Mouse (Mus musculus): ENCODE measurements around the gene Notch3. TPM values are rescaled to one million over a fixed set of nuclear protein-coding genes. Genes with fewer than 3 reads are reported as not detected.
"Not testable (repeated sequence)": the region's sequence is repeated elsewhere in the genome, so short reads cannot be mapped to it uniquely, and the experiment has no call there.

Gene Notch3
- polyA plus RNA-seq, 1 experiment = 75.6 TPM

- H3K4me3 ChIP-seq (ENCODE audit: low read depth, low read length) = peak overlapping the region; percentile 61
- peaks cover 9% of the 10 kb centered on the region for H3K4me1 ChIP-seq (ENCODE audit: control insufficient read depth, insufficient read depth, low read length)
- no peak overlapping the region for H3K27ac ChIP-seq (ENCODE audit: insufficient read depth, low read length)
- H3K36me3 ChIP-seq (ENCODE audit: control insufficient read depth, insufficient read depth, low read length, poor library complexity, severe bottlenecking) = no peaks in the 10 kb centered on the region
- H3K27me3 ChIP-seq (ENCODE audit: control insufficient read depth, insufficient read depth, low read length, poor library complexity, severe bottlenecking) = no peaks in the 10 kb centered on the region
- TF ChIP-seq EP300 (IDR thresholded peaks at IDR 0.05; ENCODE audit: insufficient read depth, low read depth, low read length) (no peak), POLR2A (IDR thresholded peaks at IDR 0.05; ENCODE audit: insufficient read depth, low read length) (no peak), CTCF (IDR thresholded peaks at IDR 0.05; ENCODE audit: low read depth, low read length) (no peak)
- no peaks in the 10 kb centered on the region for H3K9me3 ChIP-seq (replicated peaks; ENCODE audit: control insufficient read depth, insufficient read depth, low read length, poor library complexity, severe bottlenecking)
- H3K9ac ChIP-seq (ENCODE audit: low read depth, poor library complexity, severe bottlenecking) = peak overlapping the region; percentile 14
Measured at GRCm38 (mm10) chr17:32113255-32113522, 53.5 kb downstream of the Notch3 start.

GRCm38 (mm10) chr17:32112434-32113254, 54.0 kb downstream of the Notch3 start:
- H3K4me3 ChIP-seq (ENCODE audit: low read depth, low read length) = peak overlapping the region; percentile 61; the same call in 1 of the 2 replicates
- no peak overlapping the region for H3K27ac ChIP-seq (ENCODE audit: insufficient read depth, low read length)
- 0 out of 2 replicates have a peak overlapping the region, but pooled peaks have one; percentile 14 for H3K9ac ChIP-seq (ENCODE audit: low read depth, poor library complexity, severe bottlenecking)

DNA sequence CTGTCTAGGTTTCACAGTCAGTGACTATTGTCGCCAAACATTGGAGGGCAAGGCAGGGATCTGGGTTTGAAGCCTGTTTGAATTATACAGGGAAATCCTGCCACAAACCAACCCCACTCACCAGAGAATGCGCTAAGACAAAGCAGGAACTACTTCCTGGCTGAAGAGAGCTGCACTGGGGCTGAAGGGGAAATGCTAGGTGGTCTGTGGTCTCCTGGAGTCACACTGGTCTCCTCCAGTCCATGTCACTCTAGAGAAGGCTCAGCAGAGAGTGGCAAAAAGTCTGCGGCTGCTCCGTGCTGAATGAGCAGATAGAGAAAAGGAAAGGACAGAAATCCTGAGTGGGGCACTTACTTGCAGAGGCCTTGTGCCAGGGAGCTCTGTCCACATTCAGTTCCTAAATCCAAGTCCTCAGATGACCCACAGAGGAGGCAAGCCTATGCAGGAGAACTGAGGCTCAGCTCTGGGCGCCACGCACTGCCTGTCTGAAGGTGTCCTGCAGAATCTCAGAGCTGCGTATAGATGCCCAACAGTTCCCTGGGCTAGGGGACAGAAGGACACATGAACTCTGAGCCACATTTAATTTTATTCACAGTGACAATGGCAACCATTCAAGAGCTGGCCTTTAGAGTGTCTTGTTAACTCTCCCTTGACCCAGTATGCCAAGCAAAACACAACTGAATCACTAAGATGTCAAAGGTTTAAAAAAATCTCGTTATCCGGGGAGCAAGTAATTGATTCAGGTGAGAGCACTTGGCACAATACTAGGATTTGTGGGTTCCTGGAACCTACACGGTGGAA, 55.5 kb downstream of the Notch3 start:
- H3K4me3 ChIP-seq (ENCODE audit: low read depth, low read length) = no peak overlapping the region
- no peaks in the 10 kb centered on the region for H3K36me3 ChIP-seq (ENCODE audit: control insufficient read depth, insufficient read depth, low read length, poor library complexity, severe bottlenecking)
- H3K27ac ChIP-seq (ENCODE audit: insufficient read depth, low read length) = no peak overlapping the region
- no peak overlapping the region for H3K9ac ChIP-seq (ENCODE audit: low read depth, poor library complexity, severe bottlenecking)
- H3K9me3 ChIP-seq (replicated peaks; ENCODE audit: control insufficient read depth, insufficient read depth, low read length, poor library complexity, severe bottlenecking) = no peaks in the 10 kb centered on the region
- no peaks in the 10 kb centered on the region for H3K27me3 ChIP-seq (ENCODE audit: control insufficient read depth, insufficient read depth, low read length, poor library complexity, severe bottlenecking)
- H3K4me1 ChIP-seq (ENCODE audit: control insufficient read depth, insufficient read depth, low read length) = peaks cover 3% of the 10 kb centered on the region
- no peak for TF ChIP-seq POLR2A (IDR thresholded peaks at IDR 0.05; ENCODE audit: insufficient read depth, low read length)
- no peak for TF ChIP-seq CTCF (IDR thresholded peaks at IDR 0.05; ENCODE audit: low read depth, low read length)

More at GRCm38 (mm10) chr17:32112434-32113254, 54.0 kb downstream of the Notch3 start:
- no peaks in the 10 kb centered on the region for H3K27me3 ChIP-seq (ENCODE audit: control insufficient read depth, insufficient read depth, low read length, poor library complexity, severe bottlenecking)
- H3K4me1 ChIP-seq (ENCODE audit: control insufficient read depth, insufficient read depth, low read length) = peaks cover 7% of the 10 kb centered on the region
- H3K36me3 ChIP-seq (ENCODE audit: control insufficient read depth, insufficient read depth, low read length, poor library complexity, severe bottlenecking) = no peaks in the 10 kb centered on the region
- H3K9me3 ChIP-seq (replicated peaks; ENCODE audit: control insufficient read depth, insufficient read depth, low read length, poor library complexity, severe bottlenecking) = no peaks in the 10 kb centered on the region
- no peak for TF ChIP-seq CTCF (IDR thresholded peaks at IDR 0.05; ENCODE audit: low read depth, low read length)
- no peak for TF ChIP-seq EP300 (IDR thresholded peaks at IDR 0.05; ENCODE audit: insufficient read depth, low read depth, low read length)

DNA sequence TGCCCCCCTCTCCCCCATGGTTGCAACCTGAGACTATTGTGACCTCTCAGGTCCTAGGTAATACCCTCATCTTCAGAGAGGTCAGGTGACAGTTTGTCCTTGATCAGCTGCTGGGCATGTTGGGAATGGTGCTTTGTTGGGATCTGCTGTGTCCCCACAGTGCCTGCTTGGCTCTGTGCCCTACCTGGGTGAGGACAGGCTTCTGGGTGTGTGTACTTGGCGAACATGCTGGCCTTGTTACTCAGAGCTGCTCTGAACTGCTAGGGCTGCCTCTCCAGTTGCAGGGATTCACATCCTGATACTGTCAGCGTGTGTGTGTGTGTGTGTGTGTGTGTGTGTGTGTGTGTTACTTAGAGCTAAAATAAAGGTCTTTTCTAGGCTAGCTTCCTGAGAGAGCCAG, 56.2 kb downstream of the Notch3 start:
- Histone ChIP-seq H3K4me1 (ENCODE audit: control insufficient read depth, insufficient read depth, low read length) (peaks cover 3% of the 10 kb centered on the region), H3K4me3 (ENCODE audit: low read depth, low read length) (no peak overlapping the region), H3K36me3 (ENCODE audit: control insufficient read depth, insufficient read depth, low read length, poor library complexity, severe bottlenecking) (no peaks in the 10 kb centered on the region), H3K27ac (ENCODE audit: insufficient read depth, low read length) (no peak overlapping the region), H3K9ac (ENCODE audit: low read depth, poor library complexity, severe bottlenecking) (no peak overlapping the region), H3K27me3 (ENCODE audit: control insufficient read depth, insufficient read depth, low read length, poor library complexity, severe bottlenecking) (no peaks in the 10 kb centered on the region), H3K9me3 (replicated peaks; ENCODE audit: control insufficient read depth, insufficient read depth, low read length, poor library complexity, severe bottlenecking) (no peaks in the 10 kb centered on the region)
- TF ChIP-seq EP300 (IDR thresholded peaks at IDR 0.05; ENCODE audit: insufficient read depth, low read depth, low read length) = no peak
- no peak for TF ChIP-seq CTCF (IDR thresholded peaks at IDR 0.05; ENCODE audit: low read depth, low read length)
- no peak for TF ChIP-seq POLR2A (IDR thresholded peaks at IDR 0.05; ENCODE audit: insufficient read depth, low read length)

GRCm38 (mm10) chr17:32109201-32109940, 57.3 kb downstream of the Notch3 start:
- Histone ChIP-seq H3K27ac (ENCODE audit: insufficient read depth, low read length) (no peak overlapping the region), H3K4me3 (ENCODE audit: low read depth, low read length) (no peak overlapping the region), H3K36me3 (ENCODE audit: control insufficient read depth, insufficient read depth, low read length, poor library complexity, severe bottlenecking) (no peaks in the 10 kb centered on the region), H3K9me3 (replicated peaks; ENCODE audit: control insufficient read depth, insufficient read depth, low read length, poor library complexity, severe bottlenecking) (no peaks in the 10 kb centered on the region), H3K4me1 (ENCODE audit: control insufficient read depth, insufficient read depth, low read length) (peaks cover 3% of the 10 kb centered on the region), H3K9ac (ENCODE audit: low read depth, poor library complexity, severe bottlenecking) (no peak overlapping the region), H3K27me3 (ENCODE audit: control insufficient read depth, insufficient read depth, low read length, poor library complexity, severe bottlenecking) (no peaks in the 10 kb centered on the region)
- TF ChIP-seq POLR2A (IDR thresholded peaks at IDR 0.05; ENCODE audit: insufficient read depth, low read length) (no peak), CTCF (IDR thresholded peaks at IDR 0.05; ENCODE audit: low read depth, low read length) (no peak), EP300 (IDR thresholded peaks at IDR 0.05; ENCODE audit: insufficient read depth, low read depth, low read length) (no peak)

GRCm38 (mm10) chr17:32108320-32109011, 58.2 kb downstream of the Notch3 start:
- not testable (repeated sequence) for H3K36me3 ChIP-seq (ENCODE audit: control insufficient read depth, insufficient read depth, low read length, poor library complexity, severe bottlenecking); H3K4me1 ChIP-seq (ENCODE audit: control insufficient read depth, insufficient read depth, low read length); H3K27ac ChIP-seq (ENCODE audit: insufficient read depth, low read length); H3K9ac ChIP-seq (ENCODE audit: low read depth, poor library complexity, severe bottlenecking); H3K4me3 ChIP-seq (ENCODE audit: low read depth, low read length); H3K27me3 ChIP-seq (ENCODE audit: control insufficient read depth, insufficient read depth, low read length, poor library complexity, severe bottlenecking); H3K9me3 ChIP-seq (replicated peaks; ENCODE audit: control insufficient read depth, insufficient read depth, low read length, poor library complexity, severe bottlenecking)
